Mouse (Mus musculus): ENCODE data around the gene Olfr1020. TPM values are rescaled to one million over a fixed set of nuclear protein-coding genes. Genes with fewer than 3 reads are reported as not detected.

The Olfr1020 gene
- total RNA-seq (2021) = not detected

GRCm38 (mm10) chr2:85846730-85847129 lies at the start of gene Olfr1020:
Gene Olfr1020, plus strand, starts transcription at chr2:85847030.
- intact Hi-C loops (cut with DNase I) = no loop called here
- DNase-seq (ENCODE audit: low spot score in 2 of 2) = no peak

- intact Hi-C loops (cut with DNase I) = no loop called here
- DNase-seq (ENCODE audit: low spot score in 2 of 2) = no peak
These were observed 44.4 kb upstream of the Olfr1020 start, which contains the start of gene Olfr1016 for GRCm38 (mm10) chr2:85802444-85802843. Gene Olfr1016, minus strand, starts transcription at chr2:85802544.

DNA sequence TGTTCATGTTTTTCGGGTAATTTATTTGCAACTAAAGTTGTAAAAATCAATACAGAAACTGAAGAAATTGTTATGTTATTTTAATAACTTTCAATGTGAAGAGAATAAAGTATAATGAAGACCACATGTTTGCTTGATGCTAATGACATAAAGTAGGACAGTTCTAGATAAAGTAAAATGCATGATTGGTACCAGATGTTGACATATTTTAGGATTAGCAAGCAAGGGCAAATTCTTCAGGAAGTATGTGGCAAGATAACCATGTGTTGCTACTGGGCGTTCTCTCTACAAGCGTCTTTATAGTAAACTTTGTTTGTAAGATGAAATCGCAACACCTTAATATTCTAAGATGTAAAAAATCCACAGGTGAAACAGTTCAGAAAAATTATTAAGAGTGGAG lies 42.3 kb upstream of the Olfr1020 start:
- DNase-seq (ENCODE audit: low spot score in 2 of 2) = no peak
- intact Hi-C loops (cut with DNase I) = no loop called here

DNA sequence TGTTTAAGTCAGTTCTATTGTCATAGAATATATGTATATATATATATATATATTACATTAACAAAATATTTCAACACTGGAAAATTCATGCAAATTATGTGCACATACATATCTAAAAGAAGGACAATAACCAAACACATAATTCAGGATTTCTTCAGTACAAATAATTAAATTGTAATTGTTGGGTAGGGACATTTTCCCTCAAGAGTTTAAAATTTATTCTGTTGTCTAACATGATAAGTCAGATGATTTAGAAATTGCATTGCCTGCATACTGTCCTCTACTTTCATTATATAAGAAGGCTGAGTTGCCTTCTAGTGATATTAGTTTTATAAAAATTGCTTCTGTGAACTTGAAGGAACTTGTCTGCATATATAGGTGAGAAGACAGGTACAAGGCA lies 28.7 kb upstream of the Olfr1020 start, which contains the start of gene Olfr1018:
TSS of gene Olfr1018 (plus strand) at position 301 of the 400 bp plus-strand sequence.
- DNase-seq (ENCODE audit: low spot score in 2 of 2) = no peak
- intact Hi-C loops (cut with DNase I) = no loop called here

GRCm38 (mm10) chr2:85845383-85845782 lies 1.4 kb upstream of the Olfr1020 start, which contains the start of gene Olfr1019:
Gene Olfr1019, minus strand, starts transcription at chr2:85845483.
- DNase-seq (ENCODE audit: low spot score in 2 of 2) = no peak
- intact Hi-C loops (cut with DNase I) = no loop called here

DNA sequence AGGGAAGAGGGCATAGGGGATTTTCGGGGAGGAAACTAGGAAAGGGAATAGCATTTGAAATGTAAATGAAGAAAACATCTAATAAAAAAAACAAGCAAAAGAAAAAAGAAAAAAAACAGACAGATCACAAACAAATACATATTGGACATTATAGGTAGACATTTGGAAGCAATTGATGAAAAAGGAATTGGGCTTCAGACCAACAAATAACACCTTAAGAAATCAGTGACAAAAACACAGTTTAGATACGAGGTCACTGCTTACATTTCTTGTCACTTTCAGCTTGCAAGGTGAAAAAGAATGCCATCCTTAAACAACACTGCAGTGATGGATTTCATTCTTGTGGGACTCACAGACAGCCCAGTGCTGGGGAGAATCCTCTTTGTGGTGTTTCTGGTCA lies 21.5 kb downstream of the Olfr1020 start, which contains the start of gene Olfr1022:
TSS of gene Olfr1022 (plus strand) at position 301 of the 400 bp plus-strand sequence.
- no peak for DNase-seq (ENCODE audit: low spot score in 2 of 2)
- intact Hi-C loops (cut with DNase I) = no loop called here

GRCm38 (mm10) chr2:85885340-85885739 lies 38.5 kb downstream of the Olfr1020 start, which contains the start of gene Olfr1023:
Gene Olfr1023, plus strand, starts transcription at chr2:85885640.
- intact Hi-C loops (cut with DNase I) = no loop called here
- no peak for DNase-seq (ENCODE audit: low spot score in 2 of 2)

Other genes with a start within 250 kb of the Olfr1020 start
- gene Olfr1000, start 235.1 kb upstream of the Olfr1020 start, total RNA-seq (2021) = not detected
- gene Olfr1002, start 196.3 kb upstream of the Olfr1020 start, total RNA-seq (2021) = not detected
- gene Olfr154, start 182.6 kb upstream of the Olfr1020 start, total RNA-seq (2021) = not detected
- gene Olfr1006, start 168.3 kb upstream of the Olfr1020 start, total RNA-seq (2021) = not detected
- gene Olfr1008, start 157.6 kb upstream of the Olfr1020 start, total RNA-seq (2021) = not detected
- not detected for gene Olfr1009, start 131.6 kb upstream of the Olfr1020 start, total RNA-seq (2021)
- not detected for gene Olfr1012, start 84.3 kb upstream of the Olfr1020 start, total RNA-seq (2021)
- not detected for gene Olfr1013, start 79.9 kb upstream of the Olfr1020 start, total RNA-seq (2021)
- gene Olfr1014, start 74.3 kb upstream of the Olfr1020 start, total RNA-seq (2021) = not detected
- not detected for gene Olfr1015, start 65.0 kb upstream of the Olfr1020 start, total RNA-seq (2021)
- not detected for gene Olfr1016, start 44.5 kb upstream of the Olfr1020 start, total RNA-seq (2021)
- gene Olfr1018, start 28.6 kb upstream of the Olfr1020 start, total RNA-seq (2021) = not detected
- gene Olfr1019, start 1.5 kb upstream of the Olfr1020 start, total RNA-seq (2021) = not detected
- gene Olfr1022, start 21.6 kb downstream of the Olfr1020 start, total RNA-seq (2021) = not detected
- not detected for gene Olfr1023, start 38.6 kb downstream of the Olfr1020 start, total RNA-seq (2021)
- gene Olfr1024, start 58.0 kb downstream of the Olfr1020 start, total RNA-seq (2021) = not detected
- not detected for gene Olfr1025-ps1, start 68.2 kb downstream of the Olfr1020 start, total RNA-seq (2021)
- not detected for gene Olfr1026, start 74.5 kb downstream of the Olfr1020 start, total RNA-seq (2021)
- gene Olfr1028, start 103.4 kb downstream of the Olfr1020 start, total RNA-seq (2021) = not detected
- gene Olfr1029, start 126.9 kb downstream of the Olfr1020 start, total RNA-seq (2021) = not detected
- gene Olfr1030, start 132.2 kb downstream of the Olfr1020 start, total RNA-seq (2021) = not detected
- not detected for gene Olfr1031, start 143.3 kb downstream of the Olfr1020 start, total RNA-seq (2021)
- gene Olfr1032, start 158.5 kb downstream of the Olfr1020 start, total RNA-seq (2021) = not detected
- gene Olfr1033, start 173.6 kb downstream of the Olfr1020 start, total RNA-seq (2021) = not detected
- not detected for gene Olfr1034, start 198.8 kb downstream of the Olfr1020 start, total RNA-seq (2021)
- not detected for gene Olfr1036, start 227.0 kb downstream of the Olfr1020 start, total RNA-seq (2021)
- gene Olfr1037, start 240.4 kb downstream of the Olfr1020 start, total RNA-seq (2021) = not detected

Measured in left cerebral cortex, postnatal 25 days (tissue).